Mouse (Mus musculus) hematopoietic stem cell, adult 5-6 weeks (primary cell): ENCODE measurements around the gene Atad3a. TPM values are rescaled to one million over a fixed set of nuclear protein-coding genes. Genes with fewer than 3 reads are reported as not detected.
A peak's percentile ranks its signal among the peaks of the same experiment; 100 is the strongest.

ENCODE experiments used
- ATAC-seq, 2 experiments: fragments of 125-278 bp in 1 of 2; replicated peaks in 1 of 2; 2 replicates each; pipeline ENCODE4 v1.8.0; 2016 to 2017; ENCODE audit warnings: inconsistent platforms in 2 of 2, mild to moderate bottlenecking in 2 of 2, moderate number of reproducible peaks in 2 of 2, low read depth in 1 of 2, moderate TSS enrichment in 1 of 2; ENCODE audit not compliant: low FRiP score in 2 of 2, poor library complexity in 2 of 2, severe bottlenecking in 2 of 2, insufficient read depth in 1 of 2, low TSS enrichment in 1 of 2
- total RNA-seq: library from RNA; stranded (forward); fragments of 172-1452, 232-1000 nt; gene quantifications from 2 replicates; pipeline ENCODE4 v1.2.3, GENCODE M21; 2017

Atad3a gene
- total RNA-seq, 1 experiment from 2014 or later = 53.7 TPM

GRCm38 (mm10) chr4:155779498-155779897, 18.6 kb upstream of the Atad3a start:
- no peak for ATAC-seq

- no peak for ATAC-seq
These were observed 16.9 kb upstream of the Atad3a start for GRCm38 (mm10) chr4:155777816-155778215.

- no peak for ATAC-seq
These were observed 15.9 kb upstream of the Atad3a start for GRCm38 (mm10) chr4:155776704-155777335.

- no peak for ATAC-seq
These were observed 15.0 kb upstream of the Atad3a start for GRCm38 (mm10) chr4:155775855-155776254.

- peak; percentile 22 to 38; a peak in 1 of 4 replicates for ATAC-seq
These were observed 14.3 kb upstream of the Atad3a start for GRCm38 (mm10) chr4:155774971-155775740.

- peak; percentile 74 to 77 for ATAC-seq
These were observed 13.4 kb upstream of the Atad3a start, which contains the start of gene Vwa1 for GRCm38 (mm10) chr4:155774280-155774754. Gene Vwa1, minus strand, starts transcription at chr4:155774698.

GRCm38 (mm10) chr4:155773335-155774078, 12.6 kb upstream of the Atad3a start:
- no peak for ATAC-seq

- ATAC-seq = no peak
These were observed 11.9 kb upstream of the Atad3a start for GRCm38 (mm10) chr4:155772786-155773185.

- no peak for ATAC-seq
These were observed 10.8 kb upstream of the Atad3a start for GRCm38 (mm10) chr4:155771706-155772105.

GRCm38 (mm10) chr4:155770626-155771025, 9.7 kb upstream of the Atad3a start:
- no peak for ATAC-seq

- peak; percentile 78 for ATAC-seq
These were observed 9.1 kb upstream of the Atad3a start for GRCm38 (mm10) chr4:155769880-155770512.

GRCm38 (mm10) chr4:155769496-155769879, 8.6 kb upstream of the Atad3a start:
- no peak for ATAC-seq

- ATAC-seq = no peak
These were observed 1.5 kb upstream of the Atad3a start for GRCm38 (mm10) chr4:155762357-155762756.

- ATAC-seq = 0 out of 4 replicates have a peak, but pooled peaks of 1 of the 2 experiments have one; percentile 8
These were observed 635 bp upstream of the Atad3a start for GRCm38 (mm10) chr4:155761356-155762099.

GRCm38 (mm10) chr4:155759862-155760612, 856 bp downstream of the Atad3a start:
- ATAC-seq = peak; percentile 37 to 50; a peak in 1 of 4 replicates

- ATAC-seq = no peak
These were observed 3.9 kb downstream of the Atad3a start for GRCm38 (mm10) chr4:155757011-155757410.
